ENCODE assay signal across 13 mouse cellular contexts in genomic region chr12:110556861-110557628, GRCm38 (mm10). TPM values are rescaled to one million over a fixed set of nuclear protein-coding genes. Genes with fewer than 3 reads are reported as not detected.
A peak's percentile ranks its signal among the peaks of the same experiment; 100 is the strongest.
DNase-seq lines count a peak whose midpoint lies in the region; ATAC-seq and TF ChIP-seq lines count a peak whose summit lies in the region.
"Had no signal": no experiment of that assay in that cellular context is flagged by ENCODE, and none has a peak within 500 bp of the region (broad histone marks: within the 10 kb centered on the region; RNA-seq: fewer than 3 reads in every experiment).

No protein-coding gene starts in this region.

- peaks cover 40% of the 10 kb centered on the region for H3K36me3 ChIP-seq in lung, embryonic 16.5 days (ENCODE audit: control insufficient read depth, insufficient read depth, low read length)
- H3K36me3 ChIP-seq in stomach, postnatal 0 days (ENCODE audit: control insufficient read depth, insufficient read depth, low read length), result peaks cover 49% of the 10 kb centered on the region

- no peaks in the 10 kb centered on the region for H3K9me3 ChIP-seq in lung, embryonic 16.5 days (ENCODE audit: control insufficient read depth, low read length)
- H3K9me3 ChIP-seq in stomach, postnatal 0 days (ENCODE audit: control insufficient read depth, low read length), result no peaks in the 10 kb centered on the region
- H3K9me3 ChIP-seq: limb, embryonic 15.5 days had no signal

- H3K4me3 ChIP-seq in lung, embryonic 16.5 days (ENCODE audit: low read length), result no peak overlapping the region
- no peak overlapping the region for H3K4me3 ChIP-seq in stomach, postnatal 0 days (ENCODE audit: low read depth, low read length)
- H3K4me3 ChIP-seq: limb, embryonic 15.5 days had no signal

- ATAC-seq in lung, embryonic 16.5 days (ENCODE audit: low read depth), result peak; percentile 87
- ATAC-seq in stomach, postnatal 0 days (ENCODE audit: low FRiP score, low TSS enrichment), result peak; percentile 63; the same call in 1 of the 2 replicates
- no peak for ATAC-seq in erythroblast, adult 5-6 weeks (replicated peaks; ENCODE audit: low FRiP score, poor library complexity, severe bottlenecking)

- peak; percentile 15; the same call in 1 of the 2 replicates for TF ChIP-seq CTCF in stomach, postnatal 0 days (IDR thresholded peaks at IDR 0.05; ENCODE audit: low read depth)

- intact Hi-C loops in left cerebral cortex, postnatal 25 days (cut with DNase I), result loop anchor here (5.0 kb wide), 1 partner anchor 100 kb away; no protein-coding TSS in a partner anchor

- no peak overlapping the region for H3K4me2 ChIP-seq in lung, embryonic 16.5 days (ENCODE audit: low read depth, low read length)
- no peak overlapping the region for H3K4me2 ChIP-seq in stomach, postnatal 0 days (replicated peaks; ENCODE audit: low read depth)
- H3K4me2 ChIP-seq: hindbrain, embryonic 14.5 days; limb, embryonic 15.5 days had no signal

- DNase-seq in heart, adult 8-10 months (ENCODE audit: low spot score), result peak; percentile 33
- DNase-seq in heart, postnatal 4 days, result no peak
- DNase-seq in urinary bladder, postnatal 14 days (ENCODE audit: low spot score), result peak; percentile 70
- no peak for DNase-seq in urinary bladder, adult 2 months (ENCODE audit: low spot score)
- DNase-seq in stomach, postnatal 0 days (ENCODE audit: low spot score), result no peak
- no peak for DNase-seq in left cerebral cortex, postnatal 25 days (ENCODE audit: low spot score in 2 of 2)
- DNase-seq: adrenal gland, adult 2 months; kidney, adult 9 months; thymus, postnatal 36 days had no signal

- WGBS in lung, embryonic 16.5 days, result 84% methylated on average over 18 of the region's 18 CpGs
- WGBS in stomach, postnatal 0 days, result 85% methylated on average over 18 of the region's 18 CpGs

- no peak overlapping the region for H3K27ac ChIP-seq in lung, embryonic 16.5 days (ENCODE audit: low read length)
- H3K27ac ChIP-seq in stomach, postnatal 0 days (replicated peaks), result no peak overlapping the region
- H3K27ac ChIP-seq: hindbrain, embryonic 14.5 days; limb, embryonic 15.5 days had no signal

- H3K4me1 ChIP-seq in lung, embryonic 16.5 days (replicated peaks; ENCODE audit: control insufficient read depth, insufficient read depth, low read length), result no peaks in the 10 kb centered on the region
- no peaks in the 10 kb centered on the region for H3K4me1 ChIP-seq in stomach, postnatal 0 days (replicated peaks; ENCODE audit: control insufficient read depth, insufficient read depth)
- H3K4me1 ChIP-seq: limb, embryonic 15.5 days had no signal

- H3K9ac ChIP-seq in lung, embryonic 16.5 days (ENCODE audit: low read length), result no peak overlapping the region
- no peak overlapping the region for H3K9ac ChIP-seq in stomach, postnatal 0 days (ENCODE audit: low read length)
- H3K9ac ChIP-seq: hindbrain, embryonic 14.5 days; limb, embryonic 15.5 days had no signal

- H3K27me3 ChIP-seq in lung, embryonic 16.5 days (ENCODE audit: control insufficient read depth, insufficient read depth, low read depth, low read length), result no peaks in the 10 kb centered on the region
- no peaks in the 10 kb centered on the region for H3K27me3 ChIP-seq in stomach, postnatal 0 days (ENCODE audit: control insufficient read depth, insufficient read depth, low read length)
- H3K27me3 ChIP-seq: limb, embryonic 15.5 days had no signal

- no peak for TF ChIP-seq EP300 in stomach, postnatal 0 days (optimal IDR thresholded peaks at IDR 0.05)

RNA-seq across cellular contexts. Expression of gene Dync1h1, which starts 44.2 kb away (rescaled TPM):
- total RNA-seq in heart, adult 8-10 months (2022), result 100 to 1,000 TPM; 116 to 156 (median 139) TPM
- 100 to 1,000 TPM; 172 to 173 TPM for total RNA-seq in heart, postnatal 4 days (2021)
- 114 and 172 TPM in 2 replicates for polyA plus RNA-seq in urinary bladder, adult 2 months (2012; rRNA removed)
- polyA plus RNA-seq in lung, embryonic 16.5 days (2015; fragmentation: Nextera tagmentation; extraction: Ambion mirVana), result 40.4 and 41.9 TPM in 2 replicates
- 21.0 and 22.3 TPM in 2 replicates for polyA plus RNA-seq in stomach, postnatal 0 days (2015; fragmentation: Nextera tagmentation; extraction: Ambion mirVana)
- total RNA-seq in left cerebral cortex, postnatal 25 days (2021), result 100 to 1,000 TPM; 308 to 319 TPM
- 31.1 and 31.3 TPM in 2 replicates for total RNA-seq in erythroblast, adult 5-6 weeks (2015; ENCODE audit: low replicate concordance)
- total RNA-seq in erythroblast, adult 5-6 weeks (2017; ENCODE audit: low replicate concordance), result 41.8 and 59.6 TPM in 2 replicates

Comparison
In these comparisons a context has a peak if more than half of its experiments do, and no peak if none do; other contexts are left out.
1. DNase-seq: peak in heart, adult 8-10 months (single experiment) and urinary bladder, postnatal 14 days (single experiment); none in heart, postnatal 4 days (single experiment), urinary bladder, adult 2 months (single experiment), stomach, postnatal 0 days (single experiment) and left cerebral cortex, postnatal 25 days (0 of 2).